Mouse (Mus musculus) ES-E14 (cell line): ENCODE measurements around the gene Svs2.

Source experiments
- CHD2 ChIP-seq: IDR thresholded peaks from 2 replicates; pipeline ENCODE4 v1.6.1; 2014; ENCODE audit warnings: mild to moderate bottlenecking, low read depth, low read length, inconsistent platforms
- HCFC1 ChIP-seq: IDR thresholded peaks from 2 replicates; pipeline ENCODE4 v1.6.1; 2012; ENCODE audit warnings: low read length, inconsistent platforms, borderline replicate concordance; ENCODE audit not compliant: insufficient read depth
- ZNF384 ChIP-seq: IDR thresholded peaks from 2 replicates; pipeline ENCODE4 v1.6.1; 2012; ENCODE audit warnings: low read depth, low read length, inconsistent platforms

- TF ChIP-seq ZNF384 (no peak), CHD2 (no peak), HCFC1 (no peak)
Measured at GRCm38 (mm10) chr2:164195971-164196699, 42.1 kb downstream of the Svs2 start.
